In the genomic region with DNA sequence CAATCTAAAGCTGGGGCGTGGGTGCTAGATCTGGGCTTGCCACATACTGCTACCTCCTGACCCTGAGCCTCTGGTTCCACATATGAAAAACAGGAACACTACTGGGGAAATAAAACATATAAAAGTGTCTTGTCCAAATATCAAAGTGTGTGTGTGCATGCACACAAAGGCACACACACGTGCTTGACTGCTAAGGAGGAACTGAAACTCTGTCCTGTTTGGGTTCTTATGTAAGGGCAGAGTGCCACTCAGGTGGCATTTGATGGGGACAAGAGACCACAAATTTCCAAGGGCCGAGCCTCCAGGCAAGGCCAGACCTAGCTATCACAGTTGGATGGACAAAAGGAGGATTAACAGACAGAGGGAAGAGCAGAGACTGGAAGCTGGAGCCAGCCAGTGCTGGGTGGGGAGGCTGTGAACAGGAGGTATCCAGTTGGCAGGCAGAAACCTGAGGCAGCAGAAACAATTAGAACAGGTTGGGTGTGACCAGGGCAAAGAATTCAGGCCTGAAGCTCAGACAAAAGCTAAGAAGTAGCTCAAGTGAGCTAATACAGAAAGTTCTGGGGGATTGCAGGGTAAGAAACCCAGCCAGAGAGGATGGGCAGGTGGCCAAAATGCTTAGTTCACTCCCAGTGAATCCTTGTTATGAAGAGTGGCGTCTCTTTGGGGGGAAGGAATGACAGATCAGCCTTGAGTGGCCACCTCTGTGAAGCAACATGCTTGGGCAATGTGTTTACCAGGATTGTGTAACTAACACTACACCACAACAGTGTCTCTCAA, we compare ENCODE assay signal across 10 mouse cellular contexts.
DNase-seq lines count a peak whose midpoint lies in the region; ATAC-seq and TF ChIP-seq lines count a peak whose summit lies in the region.
"Had no signal": no experiment of that assay in that cellular context is flagged by ENCODE, and none has a peak within 500 bp of the region (broad histone marks: within the 10 kb centered on the region; RNA-seq: fewer than 3 reads in every experiment).

No protein-coding gene starts in this region.

- no peak for TF ChIP-seq POLR2A in kidney, adult 2 months (IDR thresholded peaks at IDR 0.05; ENCODE audit: low read depth, low read length)
- TF ChIP-seq POLR2A in ES-Bruce4 (IDR thresholded peaks at IDR 0.05; ENCODE audit: insufficient read depth, low read length), result no peak

- H3K4me2 ChIP-seq in kidney, embryonic 15.5 days, result no peak overlapping the region
- H3K4me2 ChIP-seq in liver, embryonic 11.5 days, result no peak overlapping the region

- no peaks in the 10 kb centered on the region for H3K36me3 ChIP-seq in kidney, adult 2 months (ENCODE audit: control insufficient read depth, insufficient read depth, low read length)
- H3K36me3 ChIP-seq in kidney, embryonic 15.5 days, result no peaks in the 10 kb centered on the region
- H3K36me3 ChIP-seq in ES-Bruce4 (ENCODE audit: control insufficient read depth, insufficient read depth, low read length, poor library complexity, severe bottlenecking), result no peaks in the 10 kb centered on the region
- H3K36me3 ChIP-seq in liver, embryonic 11.5 days (ENCODE audit: control insufficient read depth, insufficient read depth, low read length), result no peaks in the 10 kb centered on the region

- H3K9me3 ChIP-seq in kidney, embryonic 15.5 days (replicated peaks), result no peaks in the 10 kb centered on the region
- no peaks in the 10 kb centered on the region for H3K9me3 ChIP-seq in ES-Bruce4 (replicated peaks; ENCODE audit: control insufficient read depth, insufficient read depth, low read length, poor library complexity, severe bottlenecking)
- no peaks in the 10 kb centered on the region for H3K9me3 ChIP-seq in liver, embryonic 11.5 days (ENCODE audit: control insufficient read depth, low read length)

- ATAC-seq in kidney, embryonic 15.5 days (replicated peaks; ENCODE audit: low FRiP score), result no peak
- ATAC-seq in granulocyte monocyte progenitor cell, adult 5-6 weeks (replicated peaks; ENCODE audit: poor library complexity, severe bottlenecking), result peak; percentile 50
- no peak for ATAC-seq in liver, embryonic 11.5 days (replicated peaks; ENCODE audit: low FRiP score)

- TF ChIP-seq EP300 in ES-Bruce4 (IDR thresholded peaks at IDR 0.05; ENCODE audit: insufficient read depth, low read depth, low read length), result peak; percentile 93

- DNase-seq in kidney, adult 2 months, result peak; percentile 68
- peak; percentile 6 to 28 for DNase-seq in adrenal gland, postnatal 36 days
- DNase-seq in frontal cortex, postnatal 10 days (ENCODE audit: low spot score in 2 of 2), result no peak
- no peak for DNase-seq in liver, embryonic 11.5 days (ENCODE audit: low spot score)
- DNase-seq in thymus, postnatal 14 days, result no peak
- DNase-seq: midbrain, embryonic 14.5 days had no signal

- WGBS in kidney, adult 2 months, result 58% methylated on average over 4 of the region's 4 CpGs
- 68% methylated on average over 4 of the region's 4 CpGs for WGBS in kidney, embryonic 15.5 days
- WGBS in liver, embryonic 11.5 days, result 51% methylated on average over 4 of the region's 4 CpGs

- H3K4me1 ChIP-seq in kidney, adult 2 months (ENCODE audit: control insufficient read depth, insufficient read depth, low read length), result peaks cover 7% of the 10 kb centered on the region; the same call in 1 of the 2 replicates
- peaks cover 21% of the 10 kb centered on the region for H3K4me1 ChIP-seq in kidney, embryonic 15.5 days
- no peaks in the 10 kb centered on the region for H3K4me1 ChIP-seq in ES-Bruce4 (ENCODE audit: control insufficient read depth, insufficient read depth, low read length)
- no peaks in the 10 kb centered on the region for H3K4me1 ChIP-seq in liver, embryonic 11.5 days (replicated peaks; ENCODE audit: control insufficient read depth, insufficient read depth, low read length)

- H3K27ac ChIP-seq in kidney, adult 2 months (ENCODE audit: insufficient read depth, low read depth, low read length), result no peak overlapping the region
- no peak overlapping the region for H3K27ac ChIP-seq in kidney, embryonic 15.5 days
- H3K27ac ChIP-seq in ES-Bruce4 (ENCODE audit: insufficient read depth, low read length), result peak overlapping the region; percentile 81
- H3K27ac ChIP-seq in liver, embryonic 11.5 days (ENCODE audit: low read depth, low read length), result no peak overlapping the region

- H3K27me3 ChIP-seq in kidney, adult 2 months (replicated peaks; ENCODE audit: control insufficient read depth, insufficient read depth, low read length), result no peaks in the 10 kb centered on the region
- no peaks in the 10 kb centered on the region for H3K27me3 ChIP-seq in kidney, embryonic 15.5 days
- H3K27me3 ChIP-seq in ES-Bruce4 (ENCODE audit: control insufficient read depth, insufficient read depth, low read length, poor library complexity, severe bottlenecking), result no peaks in the 10 kb centered on the region
- no peaks in the 10 kb centered on the region for H3K27me3 ChIP-seq in liver, embryonic 11.5 days (replicated peaks; ENCODE audit: control insufficient read depth, insufficient read depth, low read length)

- no peak overlapping the region for H3K9ac ChIP-seq in kidney, embryonic 15.5 days
- no peak overlapping the region for H3K9ac ChIP-seq in ES-Bruce4 (ENCODE audit: low read depth, poor library complexity, severe bottlenecking)
- H3K9ac ChIP-seq in liver, embryonic 11.5 days (ENCODE audit: low read depth, low read length), result no peak overlapping the region

- TF ChIP-seq CTCF in kidney, adult 2 months (conservative IDR thresholded peaks at IDR 0.05; ENCODE audit: insufficient read depth, insufficient read length, low read depth, low read length), result no peak
- no peak for TF ChIP-seq CTCF in ES-Bruce4 (IDR thresholded peaks at IDR 0.05; ENCODE audit: low read depth, low read length)

- no peak overlapping the region for H3K4me3 ChIP-seq in kidney, adult 2 months (ENCODE audit: insufficient read depth, low read depth, low read length)
- no peak overlapping the region for H3K4me3 ChIP-seq in kidney, embryonic 15.5 days (replicated peaks)
- no peak overlapping the region for H3K4me3 ChIP-seq in ES-Bruce4 (ENCODE audit: low read depth, low read length)
- H3K4me3 ChIP-seq in liver, embryonic 11.5 days (ENCODE audit: low read depth, low read length), result no peak overlapping the region
- H3K4me3 ChIP-seq: erythroblast, embryonic 14.5 days had no signal

Comparison
In these comparisons a context has a peak if more than half of its experiments do, and no peak if none do; other contexts are left out.
1. DNase-seq: peak in kidney, adult 2 months (single experiment) and adrenal gland, postnatal 36 days (2 of 2); none in frontal cortex, postnatal 10 days (0 of 2), liver, embryonic 11.5 days (single experiment) and thymus, postnatal 14 days (single experiment).